Mouse (Mus musculus) neural tube, embryonic 15.5 days (tissue): ENCODE results near the gene Eif5a. TPM values are rescaled to one million over a fixed set of nuclear protein-coding genes. Genes with fewer than 3 reads are reported as not detected.
"Not testable (repeated sequence)": the region's sequence is repeated elsewhere in the genome, so short reads cannot be mapped to it uniquely, and the experiment has no call there.

Source experiments
- ATAC-seq: fragments of 200-750 bp; cut with Nextera tagmentation; 2 replicates; pipeline ENCODE4 v1.8.0; 2017; ENCODE audit warnings: mild to moderate bottlenecking, moderate TSS enrichment, moderate library complexity; ENCODE audit not compliant: low FRiP score
- H3K27ac ChIP-seq: fragments of 300-500 bp; sonication (generic); replicated peaks from 2 replicates; pipeline ENCODE4 v1.5.1; 2015; ENCODE audit warnings: mild to moderate bottlenecking, inconsistent platforms
- H3K27me3 ChIP-seq: fragments of 300-500 bp; sonication (generic); replicated peaks from 2 replicates; pipeline ENCODE4 v1.6.1; 2015; ENCODE audit warnings: inconsistent platforms
- H3K36me3 ChIP-seq: fragments of 300-500 bp; sonication (generic); 2 replicates; pipeline ENCODE4 v1.6.1; 2015; ENCODE audit warnings: inconsistent platforms
- H3K4me1 ChIP-seq: fragments of 300-500 bp; sonication (generic); 2 replicates; pipeline ENCODE4 v1.6.1; 2015; ENCODE audit warnings: inconsistent platforms
- H3K4me2 ChIP-seq: fragments of 300-500 bp; sonication (generic); 2 replicates; pipeline ENCODE4 v1.6.1; 2015; ENCODE audit warnings: inconsistent platforms, mild to moderate bottlenecking, moderate library complexity
- H3K4me3 ChIP-seq: fragments of 300-500 bp; sonication (generic); replicated peaks from 2 replicates; pipeline ENCODE4 v1.5.1; 2015; ENCODE audit warnings: mild to moderate bottlenecking, inconsistent platforms
- H3K9ac ChIP-seq: fragments of 300-500 bp; sonication (generic); replicated peaks from 2 replicates; pipeline ENCODE4 v1.6.1; 2015; ENCODE audit warnings: mild to moderate bottlenecking, inconsistent platforms
- H3K9me3 ChIP-seq: fragments of 300-500 bp; sonication (generic); replicated peaks from 2 replicates; pipeline ENCODE4 v1.6.1; 2016; ENCODE audit warnings: inconsistent platforms
- WGBS: fragments of 180-500 bp; shearing (Covaris S2); methylation state at CpG from one replicate; pipeline ENCODE4 v1.1.7; 2015; ENCODE audit warnings: mixed read lengths; 5-methylcytosine and 5-hydroxymethylcytosine counted together
- polyA plus RNA-seq: library from polyadenylated mRNA; unstranded; fragments of >200 nt; fragmentation: Nextera tagmentation; extraction: Ambion mirVana; gene quantifications from 2 replicates; pipeline ENCODE4 v1.2.1, GENCODE M21; 2015

Gene Eif5a
- polyA plus RNA-seq, 1 experiment from 2014 or later: 1,034 TPM

DNA sequence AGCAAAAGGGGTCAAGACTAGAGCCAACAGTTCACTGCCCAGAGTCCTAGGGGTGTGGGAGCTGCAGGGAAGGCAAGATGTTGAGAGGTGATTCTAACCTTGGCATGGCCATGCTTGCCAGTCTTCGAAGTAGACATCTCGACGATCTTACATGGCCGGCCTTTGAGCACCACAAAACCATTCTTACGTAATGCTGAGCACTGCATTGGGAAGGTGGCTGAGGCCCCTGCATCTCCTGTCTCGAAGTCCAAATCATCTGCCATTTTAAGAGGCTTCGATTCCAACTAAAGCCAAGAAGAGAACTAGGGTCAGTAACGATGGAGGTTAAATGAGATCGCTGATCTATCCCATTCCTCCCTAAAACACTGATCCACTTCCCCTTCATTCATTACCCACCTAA is 2.7 kb downstream of the Eif5a start:
- peak overlapping the region; percentile 92; the same call in 1 of the 2 replicates for H3K9ac ChIP-seq
- no peak for ATAC-seq
- peak overlapping the region; percentile 95; the same call in 1 of the 2 replicates for H3K27ac ChIP-seq
- peaks cover 45% of the 10 kb centered on the region for H3K36me3 ChIP-seq
- H3K9me3 ChIP-seq: no peaks in the 10 kb centered on the region
- peak overlapping the region; percentile 95 for H3K4me2 ChIP-seq
- H3K4me1 ChIP-seq: peaks cover 59% of the 10 kb centered on the region
- 84% methylated on average over 9 of the region's 9 CpGs for WGBS
- peak overlapping the region; percentile 87 for H3K4me3 ChIP-seq
- H3K27me3 ChIP-seq: no peaks in the 10 kb centered on the region

DNA sequence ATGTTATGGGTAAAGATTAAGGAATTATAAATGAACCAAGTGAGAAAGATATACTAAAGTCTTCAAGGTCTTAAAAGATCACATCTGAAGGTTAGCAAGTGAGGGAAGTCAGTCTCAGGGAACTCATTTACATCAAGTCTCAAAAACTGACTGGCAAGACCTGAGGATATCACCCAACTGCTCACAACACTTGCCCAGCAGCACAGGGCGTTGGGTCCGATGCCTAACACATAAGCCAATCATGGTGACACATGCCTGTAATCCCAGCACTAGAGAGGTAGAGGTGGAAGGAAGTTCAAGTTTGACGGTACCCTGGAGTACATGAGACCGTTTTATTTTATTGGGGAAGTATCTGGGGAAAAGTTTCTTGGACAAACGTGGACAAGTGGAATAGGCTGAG is 3.6 kb downstream of the Eif5a start:
- Histone ChIP-seq H3K9me3 (no peaks in the 10 kb centered on the region), H3K9ac (no peak overlapping the region), H3K27me3 (no peaks in the 10 kb centered on the region), H3K27ac (no peak overlapping the region), H3K4me1 (peaks cover 64% of the 10 kb centered on the region), H3K4me3 (no peak overlapping the region), H3K4me2 (no peak overlapping the region), H3K36me3 (peaks cover 48% of the 10 kb centered on the region)
- ATAC-seq: no peak
- WGBS: 83% methylated on average over 5 of the region's 5 CpGs

DNA sequence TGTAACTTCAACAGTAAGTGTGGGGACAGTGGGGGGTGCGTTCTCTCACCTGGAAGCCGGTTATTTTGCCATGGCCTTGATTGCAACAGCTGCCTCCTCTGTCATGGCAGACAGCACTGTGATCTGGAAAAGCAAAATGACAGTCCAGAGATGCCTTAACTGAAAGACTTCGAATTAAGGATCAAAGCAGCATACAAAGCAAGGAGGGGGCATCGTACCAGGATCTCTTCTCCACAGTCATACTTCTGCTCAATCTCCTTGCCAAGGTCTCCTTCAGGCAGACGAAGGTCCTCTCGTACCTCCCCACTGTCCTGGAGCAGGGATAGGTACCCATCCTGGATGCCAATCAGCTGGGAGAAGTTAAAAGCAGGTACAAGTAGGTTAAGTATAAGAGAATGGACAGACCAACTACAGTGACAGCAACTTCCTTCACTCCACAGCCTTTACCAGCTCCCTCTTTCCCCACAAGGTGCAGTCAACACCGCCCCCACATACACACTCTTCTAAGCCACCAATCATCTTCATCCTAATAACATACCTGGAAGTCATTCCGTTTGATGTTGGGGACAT is 4.3 kb downstream of the Eif5a start:
- no peak overlapping the region for H3K27ac ChIP-seq
- H3K4me1 ChIP-seq: peaks cover 63% of the 10 kb centered on the region
- no peak overlapping the region for H3K9ac ChIP-seq
- H3K36me3 ChIP-seq: peaks cover 54% of the 10 kb centered on the region
- H3K4me2 ChIP-seq: no peak overlapping the region
- WGBS: 92% methylated on average over 8 of the region's 8 CpGs
- H3K27me3 ChIP-seq: no peaks in the 10 kb centered on the region
- no peak for ATAC-seq
- no peaks in the 10 kb centered on the region for H3K9me3 ChIP-seq
- no peak overlapping the region for H3K4me3 ChIP-seq

DNA sequence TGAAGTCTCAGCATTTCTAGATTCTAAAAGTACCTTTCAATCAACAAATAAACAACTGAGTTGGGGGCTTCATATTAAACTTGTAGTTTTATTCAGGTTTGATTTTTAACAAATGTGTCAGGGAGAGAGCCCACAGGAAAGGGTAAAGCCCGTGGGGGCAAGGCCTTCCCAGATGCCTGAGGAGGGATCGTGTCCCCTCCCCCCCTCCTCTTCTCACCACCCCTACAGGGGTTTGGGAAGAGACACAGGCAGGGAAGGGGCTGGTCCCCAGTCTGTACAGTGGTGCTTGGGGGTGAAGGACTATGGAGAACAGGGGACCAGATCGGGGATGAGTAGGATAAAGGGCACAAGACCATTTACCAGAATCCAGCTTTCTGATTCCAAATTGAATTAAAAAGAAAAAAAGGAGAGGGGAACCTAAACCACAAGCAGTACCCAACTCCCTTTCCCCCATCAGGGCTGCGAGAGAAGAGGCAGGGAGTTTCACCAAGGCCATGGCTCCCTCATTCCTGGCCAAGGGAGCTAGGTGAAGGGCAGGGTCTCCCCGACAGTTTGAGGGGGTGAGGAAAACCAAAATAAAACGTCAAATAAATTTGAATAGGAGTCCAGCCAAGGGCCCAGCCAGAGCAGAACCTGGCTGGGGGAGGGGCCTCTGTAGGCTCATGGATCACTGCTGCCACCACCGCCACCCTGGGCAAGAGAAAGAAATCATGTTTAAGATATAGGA is 4.9 kb downstream of the Eif5a start:
- H3K27ac ChIP-seq, H3K9me3 ChIP-seq, H3K9ac ChIP-seq, H3K27me3 ChIP-seq, H3K4me3 ChIP-seq, H3K4me2 ChIP-seq, ATAC-seq: not testable (repeated sequence)
- peaks cover 59% of the 10 kb centered on the region for H3K4me1 ChIP-seq
- H3K36me3 ChIP-seq: peaks cover 61% of the 10 kb centered on the region
- 68% methylated on average over 7 of the region's 7 CpGs for WGBS

GRCm38 (mm10) chr11:69915667-69916627 is 5.8 kb downstream of the Eif5a start:
- Histone ChIP-seq H3K9ac (no peak overlapping the region), H3K4me2 (peak overlapping the region; percentile 99), H3K27me3 (no peaks in the 10 kb centered on the region), H3K4me3 (0 out of 2 replicates have a peak overlapping the region, but pooled peaks have one; percentile 1), H3K4me1 (peaks cover 59% of the 10 kb centered on the region), H3K36me3 (peaks cover 69% of the 10 kb centered on the region), H3K27ac (no peak overlapping the region), H3K9me3 (no peaks in the 10 kb centered on the region)
- 74% methylated on average over 5 of the region's 5 CpGs for WGBS
- no peak for ATAC-seq

DNA sequence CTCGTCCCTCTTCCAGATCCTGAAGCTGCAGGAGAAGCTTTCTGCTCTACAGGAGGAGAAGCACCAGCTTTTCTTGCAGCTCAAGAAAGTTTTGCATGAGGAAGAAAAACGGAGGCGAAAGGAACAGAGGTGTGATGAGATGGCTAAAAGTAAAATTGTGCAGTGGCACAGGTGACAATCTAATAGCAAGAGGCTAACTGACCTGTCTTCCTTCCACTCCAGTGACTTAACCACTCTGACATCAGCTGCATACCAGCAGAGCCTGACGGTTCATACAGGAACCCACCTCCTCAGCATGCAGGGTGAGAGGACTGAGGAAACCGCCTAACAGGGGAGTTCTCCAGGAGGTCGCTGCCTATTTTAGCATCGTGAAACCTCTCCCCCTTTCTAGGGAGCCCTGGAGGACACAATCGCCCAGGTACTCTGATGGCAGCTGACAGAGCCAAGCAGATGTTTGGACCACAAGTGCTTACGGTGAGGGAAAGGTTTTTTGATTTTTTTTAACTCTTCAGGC is 6.8 kb downstream of the Eif5a start:
- ATAC-seq: no peak
- WGBS: 40% methylated on average over 9 of the region's 9 CpGs

DNA sequence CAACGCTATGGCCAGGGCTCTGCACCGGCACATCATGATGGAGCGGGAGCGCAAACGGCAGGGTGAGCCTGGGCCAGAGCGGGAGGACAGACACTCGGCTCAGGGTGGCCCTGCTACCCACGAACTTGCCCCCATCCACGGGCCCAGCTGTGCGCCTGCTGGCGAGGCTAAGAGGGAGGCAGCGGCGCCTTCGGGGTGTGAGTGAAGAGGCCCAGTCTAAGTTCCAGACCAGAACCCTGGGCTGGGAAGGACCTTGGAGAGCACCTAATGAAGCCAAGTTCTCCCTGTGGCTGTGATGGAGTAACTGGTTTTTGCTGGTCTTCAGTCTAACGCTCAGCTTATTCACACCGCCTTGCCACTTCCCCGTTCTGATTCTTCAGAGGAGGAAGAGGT is 7.4 kb downstream of the Eif5a start:
- peak overlapping the region; percentile 82 for H3K9ac ChIP-seq
- H3K27me3 ChIP-seq: no peaks in the 10 kb centered on the region
- H3K9me3 ChIP-seq: no peaks in the 10 kb centered on the region
- under 1% methylated on average over 17 of the region's 17 CpGs for WGBS
- peaks cover 85% of the 10 kb centered on the region for H3K36me3 ChIP-seq
- peak overlapping the region; percentile 94 for H3K27ac ChIP-seq
- peaks cover 49% of the 10 kb centered on the region for H3K4me1 ChIP-seq
- peak overlapping the region; percentile 99 for H3K4me2 ChIP-seq
- peak overlapping the region; percentile 92 for H3K4me3 ChIP-seq
- ATAC-seq: no peak

More for the DNA sequence above, 6.8 kb downstream of the Eif5a start:
- H3K4me3 ChIP-seq: peak overlapping the region; percentile 92
- H3K4me2 ChIP-seq: peak overlapping the region; percentile 99
- no peaks in the 10 kb centered on the region for H3K27me3 ChIP-seq
- no peaks in the 10 kb centered on the region for H3K9me3 ChIP-seq
- peaks cover 55% of the 10 kb centered on the region for H3K4me1 ChIP-seq
- peaks cover 79% of the 10 kb centered on the region for H3K36me3 ChIP-seq
- H3K27ac ChIP-seq: no peak overlapping the region
- H3K9ac ChIP-seq: peak overlapping the region; percentile 82

GRCm38 (mm10) chr11:69913554-69914371 is 8.0 kb downstream of the Eif5a start, which contains the start of gene Gps2:
Gene Gps2 (plus strand): TSS chr11:69913888.
- peaks cover 87% of the 10 kb centered on the region for H3K36me3 ChIP-seq
- ATAC-seq: peak; percentile 91
- peaks cover 43% of the 10 kb centered on the region for H3K4me1 ChIP-seq
- no peaks in the 10 kb centered on the region for H3K9me3 ChIP-seq
- H3K4me2 ChIP-seq: peak within 1 kb of the TSS; percentile 99
- no peaks in the 10 kb centered on the region for H3K27me3 ChIP-seq
- H3K27ac ChIP-seq: peak within 1 kb of the TSS; percentile 94
- WGBS: 2% methylated on average over 61 of the region's 61 CpGs
- peak within 1 kb of the TSS; percentile 82 for H3K9ac ChIP-seq
- H3K4me3 ChIP-seq: peak within 1 kb of the TSS; percentile 92

- Histone ChIP-seq H3K9me3 (no peaks in the 10 kb centered on the region), H3K4me2 (peak overlapping the region; percentile 99), H3K4me3 (peak overlapping the region; percentile 92), H3K36me3 (peaks cover 87% of the 10 kb centered on the region), H3K27me3 (no peaks in the 10 kb centered on the region), H3K4me1 (peaks cover 36% of the 10 kb centered on the region), H3K9ac (peak overlapping the region; percentile 82), H3K27ac (peak overlapping the region; percentile 94; the same call in 1 of the 2 replicates)
- ATAC-seq: peak; percentile 18
- 84% methylated on average over 15 of the region's 15 CpGs for WGBS
Measured at GRCm38 (mm10) chr11:69912716-69913530, 8.8 kb downstream of the Eif5a start.

DNA sequence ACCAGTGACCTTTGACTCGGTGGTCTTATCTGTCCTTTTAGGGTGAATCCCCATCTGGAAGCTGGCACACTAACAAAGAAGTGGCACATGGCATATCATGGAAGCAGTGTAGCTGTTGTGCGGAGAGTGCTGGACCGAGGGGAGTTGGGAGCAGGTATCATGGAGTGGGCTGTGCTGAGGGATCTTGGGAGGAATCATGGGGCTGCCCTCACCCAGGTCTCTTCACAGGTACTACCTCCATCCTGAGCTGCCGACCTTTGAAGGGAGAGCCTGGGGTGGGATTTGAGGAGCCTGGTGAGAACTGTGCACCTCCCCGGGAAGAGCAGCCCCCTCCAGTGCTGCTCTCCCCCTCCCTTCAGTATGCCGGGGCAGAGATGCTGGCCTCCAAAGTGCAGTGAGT is 10.1 kb downstream of the Eif5a start:
- 91% methylated on average over 6 of the region's 6 CpGs for WGBS
- Histone ChIP-seq H3K9ac (no peak overlapping the region), H3K36me3 (peaks cover 87% of the 10 kb centered on the region), H3K9me3 (no peaks in the 10 kb centered on the region), H3K4me3 (no peak overlapping the region), H3K4me2 (no peak overlapping the region), H3K27ac (no peak overlapping the region), H3K27me3 (no peaks in the 10 kb centered on the region), H3K4me1 (peaks cover 34% of the 10 kb centered on the region)
- no peak for ATAC-seq
